Mouse (Mus musculus) frontal cortex, postnatal 14 days (tissue): ENCODE data around the gene Frmpd4.

ENCODE experiments used
- DNase-seq, 2 experiments: peaks; one replicate each; pipeline ENCODE4 v3.0.0; 2022; ENCODE audit warnings: low spot score in 2 of 2

Gene Frmpd4

DNA sequence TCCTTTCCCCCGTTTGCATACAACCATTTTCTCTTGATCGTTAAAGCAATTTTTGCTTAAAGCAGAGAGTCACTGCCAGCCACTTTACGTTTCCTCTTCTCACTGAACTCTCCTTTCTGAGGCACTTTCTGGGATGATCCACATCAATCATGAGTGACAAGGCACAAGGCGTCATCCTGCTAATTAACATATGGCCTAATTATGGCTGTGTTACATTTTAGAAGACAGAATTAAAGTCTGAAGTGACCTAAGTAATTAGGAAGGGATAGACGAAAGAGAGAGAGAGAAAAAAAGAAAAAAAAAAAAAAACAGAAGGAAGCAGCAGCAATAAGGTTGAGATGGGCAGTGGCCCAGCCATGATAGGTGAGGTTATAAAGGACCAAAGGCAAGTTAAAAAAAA, at the start of gene Frmpd4:
Gene Frmpd4 (minus strand): TSS at position 101 of the 400 bp plus-strand sequence.
- DNase-seq = no peak

DNA sequence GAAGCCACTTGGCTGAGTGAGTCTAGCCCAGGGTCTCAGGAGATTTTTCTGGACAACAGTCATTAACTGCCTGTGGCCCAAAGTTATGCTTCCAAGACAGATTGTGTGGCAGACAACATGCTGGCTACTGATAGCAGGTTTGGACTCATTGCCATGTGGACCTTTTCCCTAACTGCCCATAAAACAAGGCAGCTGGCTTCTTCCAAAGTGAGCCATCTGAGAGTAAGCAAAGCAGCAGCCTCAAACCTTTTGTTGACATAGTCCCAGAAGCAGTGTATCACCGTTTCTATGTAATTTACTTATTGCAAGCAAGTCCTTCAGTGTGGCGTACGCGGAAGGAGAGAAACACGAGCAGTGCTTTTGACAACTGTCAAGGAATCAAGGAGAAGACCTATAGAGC, 18.2 kb upstream of the Frmpd4 start:
- DNase-seq = no peak

DNA sequence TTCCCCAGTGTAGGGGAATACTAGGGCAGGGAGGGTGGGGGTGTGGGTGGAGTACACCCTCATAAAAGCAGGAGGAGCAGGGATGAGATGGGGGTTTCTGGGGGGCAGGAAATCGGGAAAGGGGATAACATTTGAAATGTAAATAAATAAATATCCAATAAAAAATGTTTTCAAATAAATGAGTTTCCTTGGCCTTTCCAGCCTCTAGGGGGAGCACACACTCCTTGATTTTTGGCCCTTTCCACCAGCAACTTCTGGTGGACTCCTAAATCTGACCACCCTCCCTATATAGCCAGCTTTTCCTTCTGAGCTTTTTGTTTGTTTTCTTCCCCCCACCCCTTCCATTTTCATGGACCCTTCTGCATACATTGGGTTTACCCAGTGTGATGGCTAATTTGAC, 7.3 kb upstream of the Frmpd4 start:
- DNase-seq = no peak

DNA sequence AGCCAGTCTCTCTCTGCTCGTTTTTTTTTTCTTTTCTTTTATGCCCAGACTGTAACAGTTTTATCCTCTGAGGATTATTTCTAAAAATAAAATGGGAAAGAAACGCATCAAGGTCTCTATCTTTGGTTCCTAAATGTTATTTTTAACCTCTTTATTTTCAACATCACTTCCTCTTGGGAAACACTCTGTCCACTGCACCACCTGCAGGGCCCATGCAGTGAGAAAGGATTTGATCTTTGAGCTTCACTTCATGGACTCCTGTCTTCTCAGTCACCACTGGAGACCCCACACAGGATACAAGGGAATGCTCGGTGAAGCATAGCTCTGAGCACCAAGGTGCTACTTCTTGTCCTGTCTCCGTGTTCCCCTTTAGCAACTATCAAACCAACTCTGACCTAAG, 5.2 kb downstream of the Frmpd4 start:
- no peak for DNase-seq

DNA sequence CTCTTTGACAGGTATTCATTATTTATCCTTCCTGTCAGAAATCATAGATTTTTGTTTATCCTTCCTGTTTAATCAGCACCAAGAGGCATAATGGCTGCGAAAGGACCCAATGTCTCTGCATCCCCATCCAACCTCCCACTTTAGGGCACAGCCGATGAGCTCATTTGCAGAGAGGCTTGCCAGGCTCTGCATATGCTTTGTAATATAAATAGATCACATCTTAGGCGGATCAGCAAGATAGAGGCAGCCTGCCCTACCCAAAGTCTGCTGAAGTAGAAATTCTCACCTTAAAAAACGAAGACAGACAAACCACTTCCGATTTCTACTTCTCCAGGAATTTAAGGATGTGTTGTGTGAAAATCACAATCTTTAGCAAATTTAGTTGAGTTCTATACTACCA, 7.8 kb downstream of the Frmpd4 start:
- DNase-seq = peak in 1 of 2 experiments; percentile 7

DNA sequence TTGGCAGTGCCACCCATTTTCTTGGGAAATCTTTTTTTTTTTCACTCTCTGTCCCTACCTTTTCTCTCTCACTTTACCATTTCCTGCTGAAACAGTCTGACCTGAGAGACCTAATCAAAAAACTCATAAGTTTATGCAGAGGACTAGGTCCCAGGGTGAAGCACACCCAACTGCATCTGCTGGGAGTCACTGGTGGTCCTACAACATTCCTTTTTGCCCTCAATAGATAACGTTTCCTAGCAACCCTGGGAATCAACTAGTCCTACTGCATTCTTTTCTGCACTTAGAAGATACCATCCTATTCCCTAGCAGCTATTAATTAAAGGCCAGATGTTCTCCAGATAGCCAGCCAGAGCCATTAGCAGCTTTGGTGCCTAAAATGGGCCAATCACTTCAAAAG, 71.8 kb downstream of the Frmpd4 start:
- no peak for DNase-seq

DNA sequence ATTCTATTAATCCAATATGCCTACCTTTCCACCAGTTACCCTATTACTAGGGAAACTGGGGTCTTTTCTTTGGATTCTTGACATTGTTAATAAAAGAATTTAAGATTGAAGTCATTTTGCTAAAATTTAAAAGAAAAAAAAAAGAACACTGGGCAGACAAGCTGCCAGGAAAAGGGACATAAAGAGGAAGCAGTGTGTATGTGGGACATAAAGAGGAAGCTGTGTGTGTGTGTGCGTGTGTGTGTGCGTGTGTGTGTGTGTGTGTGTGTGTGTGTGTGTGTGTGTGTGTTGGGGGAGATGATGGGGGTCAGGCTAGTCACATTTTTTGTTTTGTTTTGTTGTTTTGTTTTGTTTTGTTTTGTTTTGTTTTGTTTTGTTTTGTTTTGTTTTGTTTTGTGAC, 121.8 kb downstream of the Frmpd4 start:
- no peak for DNase-seq

DNA sequence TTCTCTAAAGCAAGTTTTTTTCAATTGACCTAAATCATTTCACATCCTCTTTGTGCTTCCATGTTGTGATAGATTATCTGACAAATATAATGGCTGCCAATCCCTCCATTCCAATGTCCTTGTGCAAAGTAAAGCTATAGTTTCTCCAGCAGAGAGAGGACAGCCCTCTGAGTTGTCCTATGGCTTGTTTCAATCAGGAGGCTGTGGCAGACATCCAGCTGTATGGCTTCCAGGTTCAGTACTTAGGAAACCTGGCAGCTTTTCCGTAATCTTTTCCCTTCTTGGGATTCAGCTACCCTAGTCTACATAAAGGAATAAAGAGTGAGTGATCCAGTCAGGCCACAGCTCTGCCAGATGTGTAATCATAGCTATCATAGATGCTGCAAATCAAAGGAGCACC, 145.8 kb downstream of the Frmpd4 start:
- DNase-seq = no peak

DNA sequence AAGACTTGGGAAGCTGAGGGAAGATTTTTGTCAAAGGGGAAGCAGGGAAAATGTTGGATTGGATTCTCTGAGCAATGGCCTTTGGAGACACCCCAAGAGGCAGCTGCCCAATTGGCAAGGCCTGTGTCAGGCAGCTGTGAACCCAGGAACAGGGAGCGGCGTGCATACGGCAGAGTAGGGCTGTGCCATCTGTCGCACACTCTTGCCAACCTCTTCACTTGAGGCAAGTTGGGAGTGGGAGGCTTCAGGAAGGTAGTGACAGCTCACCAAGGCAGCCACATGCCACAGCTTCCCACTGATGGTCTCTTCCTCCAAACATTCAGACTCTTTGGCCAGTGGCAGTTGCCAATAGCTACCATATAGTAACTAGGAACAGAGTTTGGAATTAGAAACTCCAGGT, 147.2 kb downstream of the Frmpd4 start:
- peak; percentile 4 to 5 for DNase-seq

DNA sequence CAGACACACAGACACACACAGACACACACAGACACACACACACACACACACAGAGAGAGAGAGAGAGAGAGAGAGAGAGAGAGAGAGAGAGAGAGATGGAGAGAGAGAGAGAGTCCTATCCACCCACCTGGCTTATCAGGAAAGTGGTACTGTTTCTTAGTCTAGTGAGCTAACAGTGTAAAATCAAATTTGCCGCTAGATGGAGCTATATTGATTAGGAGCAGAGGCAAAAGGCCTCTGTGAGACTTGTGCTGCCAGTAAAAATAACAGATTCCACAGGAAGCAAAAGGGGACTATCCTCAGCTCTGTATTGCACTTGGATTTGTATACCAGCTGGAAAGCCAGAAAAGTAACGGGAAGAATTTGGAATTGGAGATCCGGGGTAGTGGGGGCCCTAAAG, 161.6 kb downstream of the Frmpd4 start:
- DNase-seq = no peak

DNA sequence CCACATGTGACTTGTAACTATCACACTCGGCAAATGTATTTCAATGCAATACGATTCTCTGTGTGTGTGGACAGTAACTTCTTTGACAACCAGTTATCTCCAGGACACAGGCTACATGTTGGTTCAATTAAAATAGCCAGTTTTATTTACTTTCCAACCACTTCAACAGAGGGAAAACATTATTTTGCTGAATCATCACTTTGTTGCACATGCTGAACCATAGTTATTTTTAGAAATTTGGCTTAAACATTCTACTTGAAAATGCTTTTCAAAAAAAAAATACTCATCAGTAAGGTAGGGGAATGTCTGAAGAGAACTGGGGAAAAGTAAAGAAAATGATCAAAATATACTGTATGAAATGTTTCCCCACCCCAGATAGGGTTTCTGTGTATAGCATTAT, 173.5 kb downstream of the Frmpd4 start:
- no peak for DNase-seq

DNA sequence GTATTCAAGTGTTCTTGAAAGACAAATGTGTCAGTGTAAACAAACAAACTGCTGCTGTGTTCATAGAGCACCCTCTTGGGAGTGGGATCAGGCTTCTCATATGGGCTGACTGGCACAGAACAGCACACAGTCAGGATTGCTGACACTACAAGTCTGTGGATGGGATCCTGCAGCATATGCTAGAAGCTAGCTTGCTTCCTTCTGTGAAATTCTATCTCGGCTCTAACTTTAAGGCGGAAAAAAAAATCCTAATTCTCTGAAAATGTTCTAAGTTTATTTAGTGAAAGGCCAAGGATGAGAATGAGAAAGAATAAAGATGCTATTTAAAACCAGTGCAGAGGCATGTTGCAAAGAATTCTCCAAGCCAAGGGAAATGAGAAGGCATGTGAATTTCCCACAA, 226.6 kb downstream of the Frmpd4 start:
- no peak for DNase-seq

DNA sequence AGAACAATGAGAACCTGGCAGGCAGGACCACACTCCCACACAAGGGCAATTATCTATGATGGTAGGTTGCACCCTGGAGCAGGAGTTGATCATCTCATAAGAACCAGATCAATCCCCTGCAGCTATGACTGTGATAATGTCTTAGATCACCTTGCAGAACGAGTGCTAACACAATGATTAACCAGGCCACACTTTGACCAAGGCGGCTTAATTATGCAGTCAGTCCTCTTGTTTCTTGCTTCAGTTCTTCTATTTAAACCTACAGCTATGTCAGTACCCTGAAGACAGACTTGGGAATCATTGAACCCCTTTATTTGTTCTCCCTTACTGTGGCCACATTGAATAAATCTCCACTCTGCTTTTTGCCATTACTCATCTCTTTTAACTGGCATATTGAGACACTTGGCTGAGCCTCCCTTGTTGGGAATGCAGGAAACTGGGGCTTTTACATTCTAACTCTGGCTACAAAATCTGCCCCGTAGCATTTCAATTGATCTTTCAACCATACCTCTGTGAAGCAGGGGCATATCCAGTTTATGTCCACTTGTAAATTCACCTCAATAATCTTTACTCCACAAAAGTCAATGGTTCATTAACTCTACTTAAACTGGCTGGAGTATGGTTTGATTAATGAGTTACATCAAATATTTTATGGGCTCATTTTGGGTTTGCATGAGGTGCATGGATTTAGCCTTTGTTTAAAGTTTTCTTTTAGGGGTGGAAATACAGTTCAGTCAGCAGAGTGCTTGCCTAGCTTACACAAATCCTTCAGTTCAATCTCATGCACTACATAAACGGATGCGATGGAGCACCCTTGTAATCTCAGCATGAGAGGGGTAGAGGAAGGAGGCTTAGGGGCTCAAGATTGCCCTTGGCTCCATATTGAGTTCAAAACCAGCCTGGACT, 227.5 kb downstream of the Frmpd4 start:
- no peak for DNase-seq

DNA sequence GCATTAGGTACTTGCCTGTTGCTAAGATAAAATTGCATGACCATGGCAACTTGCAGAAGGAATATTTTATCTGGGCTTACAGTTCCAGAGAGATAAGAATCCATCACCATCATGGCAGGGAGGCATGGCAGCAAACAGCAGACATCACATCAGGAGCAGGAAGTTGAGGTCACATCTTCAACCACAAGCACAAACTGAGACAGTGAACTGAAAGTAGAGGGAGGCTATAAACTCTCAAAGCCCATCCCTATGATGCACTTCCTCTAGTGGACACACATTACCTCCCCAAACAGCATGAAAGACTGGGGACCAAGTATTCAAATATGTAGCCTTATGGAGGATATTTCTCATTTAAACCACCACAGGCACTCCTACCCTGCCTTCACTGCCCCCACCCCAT, 238.8 kb downstream of the Frmpd4 start:
- no peak for DNase-seq

DNA sequence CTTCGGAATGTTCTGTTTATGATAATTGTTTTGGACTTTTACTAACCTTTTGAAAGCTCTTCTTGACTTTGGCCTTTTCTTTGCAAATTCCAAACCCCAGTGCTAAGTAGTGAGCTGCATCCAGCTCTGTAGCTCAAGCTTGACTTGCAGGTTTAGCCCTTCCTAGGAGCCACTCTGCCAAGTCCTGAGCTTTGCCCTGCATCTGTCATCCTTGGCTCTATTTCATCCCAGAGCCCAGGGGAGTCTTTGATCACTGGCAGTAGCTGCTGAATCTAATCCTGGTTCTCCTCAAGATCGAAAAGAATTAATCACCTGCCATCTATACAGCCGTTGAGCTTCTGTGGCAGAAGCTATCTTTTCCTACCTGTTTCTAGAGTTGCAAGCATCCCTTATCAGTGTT, 251.9 kb downstream of the Frmpd4 start:
- DNase-seq = no peak

DNA sequence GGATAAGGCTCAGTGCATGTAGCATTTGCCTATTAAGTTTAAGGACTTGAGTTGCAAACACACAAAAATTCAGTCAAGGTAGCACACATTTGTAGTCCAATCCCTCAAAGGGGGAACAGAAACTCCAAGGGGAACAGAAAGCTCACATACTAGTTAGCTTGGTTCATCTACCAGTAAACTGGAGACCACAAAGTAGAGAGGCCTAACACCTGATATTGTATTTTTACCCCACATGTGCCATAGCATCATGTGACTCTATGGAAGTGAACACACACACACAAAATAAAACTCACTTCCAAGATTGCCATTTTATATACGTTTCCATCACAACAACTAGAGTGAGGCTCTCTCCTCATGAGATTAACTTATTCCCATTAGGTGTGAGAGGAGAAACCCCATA, 264.9 kb downstream of the Frmpd4 start:
- no peak for DNase-seq

DNA sequence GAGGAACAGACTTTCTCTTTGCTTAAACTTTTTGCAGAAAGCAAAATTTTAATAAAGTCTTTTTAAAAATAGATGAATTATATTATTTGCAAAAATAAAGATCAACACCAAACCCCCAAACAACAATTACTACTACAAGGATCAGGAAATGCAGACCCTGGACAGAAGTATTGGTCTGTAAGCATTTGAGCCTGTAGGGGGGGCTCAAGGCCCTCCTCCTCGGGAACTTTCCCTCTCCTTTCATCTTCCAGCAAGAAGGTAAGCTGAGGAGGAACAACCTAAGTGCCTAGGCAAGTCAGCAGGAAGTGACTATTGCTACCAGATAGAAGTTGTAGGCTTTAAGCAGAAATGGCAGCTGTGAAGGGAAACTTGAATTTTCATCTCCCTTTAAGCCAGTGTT, 266.9 kb downstream of the Frmpd4 start:
- DNase-seq = no peak

DNA sequence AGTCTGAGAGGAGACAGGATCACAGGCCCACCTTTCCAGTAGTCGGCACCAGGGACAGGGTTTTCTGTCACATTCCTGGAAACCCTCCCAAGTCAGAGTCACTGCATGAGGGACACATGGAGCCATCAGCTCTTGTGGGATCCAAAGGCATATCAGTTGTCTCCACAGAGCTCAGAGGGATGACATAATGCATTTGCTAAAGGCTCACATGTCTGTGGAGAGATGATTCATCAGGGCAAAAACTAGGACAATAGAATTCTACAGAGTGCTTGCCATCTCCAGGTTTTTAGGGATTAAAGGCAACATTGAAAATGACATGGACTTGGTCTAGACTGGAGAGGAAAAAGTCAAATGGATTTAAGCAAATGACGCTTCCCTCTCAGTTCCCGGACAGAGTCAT, 284.5 kb downstream of the Frmpd4 start:
- DNase-seq = no peak

DNA sequence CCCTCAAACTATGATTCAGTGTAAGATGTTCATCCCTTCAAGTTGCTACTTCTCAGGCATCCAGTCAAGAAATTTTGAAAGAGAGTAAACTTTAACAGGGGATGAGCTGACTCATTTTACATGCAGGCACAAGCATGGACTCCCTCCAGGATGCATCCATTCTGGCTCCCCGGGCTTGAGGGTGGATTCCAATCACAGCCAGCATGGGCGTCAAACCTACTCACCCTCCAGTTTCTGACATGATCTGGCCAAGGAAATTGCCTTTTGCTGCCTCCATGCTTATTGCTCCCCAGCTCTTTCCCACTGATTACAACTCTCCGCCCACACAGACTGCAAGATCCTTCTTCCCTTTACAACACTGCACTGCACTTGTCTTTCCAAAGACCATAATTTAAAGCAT, 370.0 kb downstream of the Frmpd4 start:
- no peak for DNase-seq

DNA sequence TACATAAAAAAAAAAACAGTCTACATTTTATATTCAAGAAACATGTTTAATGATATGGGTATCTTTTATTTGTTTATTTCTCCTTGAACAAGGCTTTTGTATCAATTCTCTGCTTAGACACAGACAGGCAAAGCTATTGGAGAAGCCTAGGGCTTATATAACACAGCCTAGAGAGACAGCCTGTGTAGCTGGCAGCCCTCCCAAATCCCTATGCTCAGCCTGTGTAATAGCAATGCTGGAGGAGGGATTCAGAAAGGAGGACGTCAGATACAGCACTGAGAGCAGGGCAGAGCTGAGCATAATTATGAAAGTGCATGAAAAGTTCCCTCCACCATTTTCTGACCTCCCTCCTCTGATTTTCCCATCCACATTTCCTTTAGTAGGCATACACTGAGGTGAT, 385.1 kb downstream of the Frmpd4 start:
- DNase-seq = peak; percentile 5 to 7

DNA sequence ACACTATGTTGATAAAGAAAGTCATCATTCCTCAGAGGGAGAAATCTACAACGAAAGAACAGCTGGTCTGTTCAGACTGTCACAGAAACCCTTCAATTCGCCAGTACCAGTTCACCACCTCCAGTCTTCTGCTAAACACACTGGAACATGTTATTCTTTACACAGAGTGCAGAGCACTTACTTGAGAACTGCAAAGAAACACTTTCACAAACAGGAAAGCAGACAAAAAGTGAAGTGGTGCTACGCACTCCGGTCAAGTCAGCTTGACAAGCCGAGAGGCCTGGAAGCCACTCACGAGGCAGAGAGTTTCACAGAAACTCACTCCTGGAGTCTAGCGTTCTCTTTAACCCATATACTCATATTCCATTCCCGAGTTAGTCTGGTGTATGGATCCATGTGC, 387.5 kb downstream of the Frmpd4 start:
- DNase-seq = no peak

DNA sequence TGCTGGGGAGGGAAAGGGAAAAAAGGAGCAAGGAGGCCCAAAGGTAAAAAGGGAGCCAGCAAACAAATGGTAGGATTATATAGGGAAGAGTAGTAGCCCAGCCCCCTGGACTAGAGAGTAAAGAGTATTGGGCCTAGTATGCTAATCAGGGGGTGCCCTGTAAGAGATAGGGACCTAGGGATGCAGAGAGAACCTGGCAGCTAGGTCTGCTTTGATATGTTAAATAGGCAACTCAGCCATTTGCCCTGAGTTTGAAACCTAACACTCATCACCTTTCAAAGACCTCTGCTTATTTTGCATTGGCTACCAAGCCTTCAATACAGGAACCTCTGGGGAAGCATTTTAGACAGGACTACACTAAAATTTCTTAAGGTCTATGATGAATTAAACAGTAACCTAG, 414.0 kb downstream of the Frmpd4 start:
- DNase-seq = no peak

DNA sequence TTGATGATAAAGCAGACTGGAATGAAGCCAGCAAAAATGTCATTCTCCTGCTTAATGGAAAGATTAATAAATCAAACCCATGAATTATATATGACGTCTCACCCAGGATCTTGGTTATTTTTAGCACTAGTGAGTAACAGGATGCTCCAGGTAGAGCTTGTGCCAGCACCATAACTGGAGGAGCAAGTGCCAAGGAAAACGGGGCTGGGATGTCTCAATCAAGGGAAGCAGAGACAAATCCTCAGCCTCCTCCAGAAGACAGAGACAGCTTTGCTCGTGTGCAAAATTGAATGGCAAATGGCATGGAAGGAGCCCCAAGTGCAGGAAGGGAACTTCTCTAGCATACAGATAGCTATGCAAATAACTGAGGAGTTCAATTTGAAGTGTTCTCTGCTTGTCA, 418.2 kb downstream of the Frmpd4 start:
- DNase-seq = no peak

DNA sequence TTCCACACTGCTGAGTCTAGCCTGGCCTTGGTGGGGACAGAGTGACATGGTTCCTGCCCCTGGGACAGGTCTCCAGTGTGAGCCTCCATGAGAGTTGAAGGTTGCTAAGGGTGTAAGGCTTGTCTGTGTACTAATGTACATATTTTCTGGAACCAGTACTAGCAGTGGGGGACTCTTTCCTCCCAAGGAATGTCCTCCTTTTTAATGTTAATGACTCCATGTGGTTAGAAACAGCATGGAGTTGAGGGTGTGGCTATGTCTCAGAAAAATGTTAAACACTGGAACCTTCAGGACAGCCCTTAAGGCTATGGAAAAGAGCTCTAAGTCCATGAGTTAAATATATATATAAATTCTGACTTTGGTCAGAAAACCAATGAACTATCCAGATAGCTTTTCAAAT, 436.0 kb downstream of the Frmpd4 start:
- DNase-seq = no peak
